Mouse (Mus musculus) E14TG2a.4 (cell line): Measurements from ENCODE around the gene Zyg11a.

ENCODE experiments used
- H3K27me3 ChIP-seq: 2 replicates; pipeline ENCODE4 v1.6.1; 2014; ENCODE audit warnings: low read length, control low read depth; ENCODE audit not compliant: insufficient read depth
- H3K36me3 ChIP-seq: 2 replicates; pipeline ENCODE4 v1.6.1; 2014; ENCODE audit warnings: low read length, control low read depth; ENCODE audit not compliant: insufficient read depth
- H3K4me1 ChIP-seq: replicated peaks from 2 replicates; pipeline ENCODE4 v1.6.1; 2014; ENCODE audit warnings: low read depth, low read length, control low read depth
- H3K4me3 ChIP-seq: replicated peaks from 2 replicates; pipeline ENCODE4 v1.5.1; 2014; ENCODE audit warnings: mild to moderate bottlenecking, low read length
- H3K9me3 ChIP-seq: 2 replicates; pipeline ENCODE4 v1.6.1; 2014; ENCODE audit warnings: low read length, control low read depth
- CTCF ChIP-seq: conservative IDR thresholded peaks from 2 replicates; pipeline ENCODE4 v1.5.1; 2014; ENCODE audit warnings: low read length
- NANOG ChIP-seq: IDR thresholded peaks from 2 replicates; pipeline ENCODE4 v1.6.1; 2014; ENCODE audit warnings: borderline replicate concordance, low read length, mixed read lengths
- POU5F1 ChIP-seq: IDR thresholded peaks from 2 replicates; pipeline ENCODE4 v1.6.1; 2014; ENCODE audit warnings: low read length, borderline replicate concordance

Zyg11a gene

GRCm38 (mm10) chr4:108219019-108219418, 1.2 kb upstream of the Zyg11a start:
- no peaks in the 10 kb centered on the region for H3K27me3 ChIP-seq
- no peaks in the 10 kb centered on the region for H3K9me3 ChIP-seq
- peak; percentile 95 for TF ChIP-seq NANOG
- no peak for TF ChIP-seq CTCF
- TF ChIP-seq POU5F1 = peak; percentile 76; the same call in 1 of the 2 replicates
- H3K4me1 ChIP-seq = peaks cover 70% of the 10 kb centered on the region
- peaks cover 13% of the 10 kb centered on the region for H3K36me3 ChIP-seq
- peak overlapping the region; percentile 81 for H3K4me3 ChIP-seq

GRCm38 (mm10) chr4:108213023-108213422, 4.8 kb downstream of the Zyg11a start:
- H3K4me1 ChIP-seq = peaks cover 40% of the 10 kb centered on the region
- H3K9me3 ChIP-seq = no peaks in the 10 kb centered on the region
- no peaks in the 10 kb centered on the region for H3K27me3 ChIP-seq
- no peak overlapping the region for H3K4me3 ChIP-seq
- peaks cover 27% of the 10 kb centered on the region for H3K36me3 ChIP-seq
- TF ChIP-seq POU5F1 (no peak), CTCF (no peak), NANOG (no peak)

GRCm38 (mm10) chr4:108204629-108205028, 13.2 kb downstream of the Zyg11a start:
- no peak for TF ChIP-seq POU5F1
- no peak for TF ChIP-seq NANOG
- TF ChIP-seq CTCF = no peak
- Histone ChIP-seq H3K4me3 (no peak overlapping the region), H3K27me3 (no peaks in the 10 kb centered on the region), H3K4me1 (no peaks in the 10 kb centered on the region), H3K9me3 (no peaks in the 10 kb centered on the region), H3K36me3 (peaks cover 85% of the 10 kb centered on the region)

GRCm38 (mm10) chr4:108199236-108199635, 18.6 kb downstream of the Zyg11a start:
- TF ChIP-seq POU5F1 (no peak), NANOG (no peak), CTCF (no peak)
- Histone ChIP-seq H3K36me3 (peaks cover 90% of the 10 kb centered on the region), H3K4me3 (no peak overlapping the region), H3K27me3 (no peaks in the 10 kb centered on the region), H3K4me1 (peaks cover 26% of the 10 kb centered on the region), H3K9me3 (no peaks in the 10 kb centered on the region)

- no peaks in the 10 kb centered on the region for H3K9me3 ChIP-seq
- H3K4me1 ChIP-seq = peaks cover 40% of the 10 kb centered on the region
- H3K27me3 ChIP-seq = no peaks in the 10 kb centered on the region
- peaks cover 79% of the 10 kb centered on the region for H3K36me3 ChIP-seq
- H3K4me3 ChIP-seq = peak overlapping the region; percentile 49
- TF ChIP-seq POU5F1 = no peak
- TF ChIP-seq NANOG = no peak
- no peak for TF ChIP-seq CTCF
These were observed 21.5 kb downstream of the Zyg11a start for GRCm38 (mm10) chr4:108196277-108196855.

- Histone ChIP-seq H3K36me3 (peaks cover 84% of the 10 kb centered on the region), H3K4me1 (peaks cover 45% of the 10 kb centered on the region), H3K9me3 (no peaks in the 10 kb centered on the region), H3K4me3 (peak overlapping the region; percentile 76), H3K27me3 (no peaks in the 10 kb centered on the region)
- no peak for TF ChIP-seq CTCF
- no peak for TF ChIP-seq POU5F1
- no peak for TF ChIP-seq NANOG
These were observed 25.0 kb downstream of the Zyg11a start for GRCm38 (mm10) chr4:108192821-108193323.

- Histone ChIP-seq H3K4me3 (peak overlapping the region; percentile 20), H3K27me3 (peaks cover 18% of the 10 kb centered on the region), H3K9me3 (no peaks in the 10 kb centered on the region), H3K4me1 (peaks cover 43% of the 10 kb centered on the region), H3K36me3 (peaks cover 84% of the 10 kb centered on the region)
- TF ChIP-seq NANOG (peak; percentile 90), CTCF (no peak), POU5F1 (peak; percentile 95)
These were observed 35.6 kb downstream of the Zyg11a start for GRCm38 (mm10) chr4:108182278-108182677.

GRCm38 (mm10) chr4:108168056-108168455, 49.8 kb downstream of the Zyg11a start:
- no peak for TF ChIP-seq POU5F1
- TF ChIP-seq CTCF = no peak
- no peak for TF ChIP-seq NANOG
- peaks cover 59% of the 10 kb centered on the region for H3K4me1 ChIP-seq
- H3K9me3 ChIP-seq = no peaks in the 10 kb centered on the region
- H3K27me3 ChIP-seq = peaks cover 7% of the 10 kb centered on the region; the same call in 1 of the 2 replicates
- peaks cover 47% of the 10 kb centered on the region for H3K36me3 ChIP-seq
- no peak overlapping the region for H3K4me3 ChIP-seq

GRCm38 (mm10) chr4:108166874-108167273, 51.0 kb downstream of the Zyg11a start:
- Histone ChIP-seq H3K27me3 (peaks cover 7% of the 10 kb centered on the region; the same call in 1 of the 2 replicates), H3K9me3 (no peaks in the 10 kb centered on the region), H3K36me3 (peaks cover 35% of the 10 kb centered on the region), H3K4me3 (no peak overlapping the region), H3K4me1 (peaks cover 52% of the 10 kb centered on the region)
- TF ChIP-seq POU5F1 (no peak), NANOG (no peak), CTCF (no peak)
